Mouse (Mus musculus): ENCODE measurements around the gene Sympk. TPM values are rescaled to one million over a fixed set of nuclear protein-coding genes. Genes with fewer than 3 reads are reported as not detected.

Sympk gene
- polyA plus RNA-seq, 1 experiment from 2014 or later, result 23.5 TPM

- Histone ChIP-seq H3K9ac (ENCODE audit: low read depth, low read length) (peak overlapping the region; percentile 90), H3K27ac (ENCODE audit: low read length) (peak overlapping the region; percentile 98), H3K9me3 (ENCODE audit: control insufficient read depth, low read length) (no peaks in the 10 kb centered on the region), H3K4me2 (ENCODE audit: low read depth, low read length) (peak overlapping the region; percentile 99), H3K27me3 (replicated peaks; ENCODE audit: control insufficient read depth, insufficient read depth, low read length) (no peaks in the 10 kb centered on the region), H3K36me3 (ENCODE audit: control insufficient read depth, insufficient read depth, low read length) (peaks cover 11% of the 10 kb centered on the region), H3K4me3 (ENCODE audit: low read length) (peak overlapping the region; percentile 86), H3K4me1 (ENCODE audit: control insufficient read depth, insufficient read depth, low read length) (peaks cover 54% of the 10 kb centered on the region)
- WGBS, result 3% methylated on average over 34 of the region's 34 CpGs
- no peak for ATAC-seq
Measured at GRCm38 (mm10) chr7:19004631-19005079, 19.5 kb upstream of the Sympk start.

- H3K36me3 ChIP-seq (ENCODE audit: control insufficient read depth, insufficient read depth, low read length), result peaks cover 11% of the 10 kb centered on the region
- WGBS, result 66% methylated on average over 34 of the region's 34 CpGs
- no peak overlapping the region; the same call in 1 of the 2 replicates for H3K27ac ChIP-seq (ENCODE audit: low read length)
- H3K4me2 ChIP-seq (ENCODE audit: low read depth, low read length), result peak overlapping the region; percentile 99
- no peaks in the 10 kb centered on the region for H3K9me3 ChIP-seq (ENCODE audit: control insufficient read depth, low read length)
- H3K4me1 ChIP-seq (ENCODE audit: control insufficient read depth, insufficient read depth, low read length), result peaks cover 55% of the 10 kb centered on the region
- peak overlapping the region; percentile 86 for H3K4me3 ChIP-seq (ENCODE audit: low read length)
- H3K27me3 ChIP-seq (replicated peaks; ENCODE audit: control insufficient read depth, insufficient read depth, low read length), result no peaks in the 10 kb centered on the region
- H3K9ac ChIP-seq (ENCODE audit: low read depth, low read length), result peak overlapping the region; percentile 90
- ATAC-seq, result no peak
Measured at GRCm38 (mm10) chr7:19005417-19006121, 18.6 kb upstream of the Sympk start.

GRCm38 (mm10) chr7:19006476-19006875 lies 17.7 kb upstream of the Sympk start:
- WGBS, result 6% methylated on average over 12 of the region's 12 CpGs
- H3K4me1 ChIP-seq (ENCODE audit: control insufficient read depth, insufficient read depth, low read length), result peaks cover 51% of the 10 kb centered on the region
- H3K4me3 ChIP-seq (ENCODE audit: low read length), result peak overlapping the region; percentile 86
- peak overlapping the region; percentile 92; the same call in 1 of the 2 replicates for H3K27ac ChIP-seq (ENCODE audit: low read length)
- H3K36me3 ChIP-seq (ENCODE audit: control insufficient read depth, insufficient read depth, low read length), result peaks cover 11% of the 10 kb centered on the region
- H3K9ac ChIP-seq (ENCODE audit: low read depth, low read length), result peak overlapping the region; percentile 90; the same call in 1 of the 2 replicates
- peak overlapping the region; percentile 99 for H3K4me2 ChIP-seq (ENCODE audit: low read depth, low read length)
- no peaks in the 10 kb centered on the region for H3K27me3 ChIP-seq (replicated peaks; ENCODE audit: control insufficient read depth, insufficient read depth, low read length)
- H3K9me3 ChIP-seq (ENCODE audit: control insufficient read depth, low read length), result no peaks in the 10 kb centered on the region
- ATAC-seq, result peak; percentile 19

GRCm38 (mm10) chr7:19007026-19007977 lies 16.9 kb upstream of the Sympk start:
- WGBS, result 58% methylated on average over 13 of the region's 13 CpGs
- Histone ChIP-seq H3K27me3 (replicated peaks; ENCODE audit: control insufficient read depth, insufficient read depth, low read length) (no peaks in the 10 kb centered on the region), H3K9me3 (ENCODE audit: control insufficient read depth, low read length) (no peaks in the 10 kb centered on the region), H3K4me1 (ENCODE audit: control insufficient read depth, insufficient read depth, low read length) (peaks cover 50% of the 10 kb centered on the region), H3K27ac (ENCODE audit: low read length) (peak overlapping the region; percentile 92), H3K36me3 (ENCODE audit: control insufficient read depth, insufficient read depth, low read length) (peaks cover 11% of the 10 kb centered on the region), H3K9ac (ENCODE audit: low read depth, low read length) (peak overlapping the region; percentile 51), H3K4me3 (ENCODE audit: low read length) (peak overlapping the region; percentile 21), H3K4me2 (ENCODE audit: low read depth, low read length) (peak overlapping the region; percentile 49)
- peak; percentile 57 for ATAC-seq

GRCm38 (mm10) chr7:19010581-19010980 lies 13.6 kb upstream of the Sympk start:
- Histone ChIP-seq H3K9ac (ENCODE audit: low read depth, low read length) (no peak overlapping the region), H3K9me3 (ENCODE audit: control insufficient read depth, low read length) (no peaks in the 10 kb centered on the region), H3K36me3 (ENCODE audit: control insufficient read depth, insufficient read depth, low read length) (peaks cover 7% of the 10 kb centered on the region), H3K27me3 (replicated peaks; ENCODE audit: control insufficient read depth, insufficient read depth, low read length) (no peaks in the 10 kb centered on the region), H3K27ac (ENCODE audit: low read length) (no peak overlapping the region), H3K4me2 (ENCODE audit: low read depth, low read length) (no peak overlapping the region), H3K4me3 (ENCODE audit: low read length) (no peak overlapping the region), H3K4me1 (ENCODE audit: control insufficient read depth, insufficient read depth, low read length) (peaks cover 44% of the 10 kb centered on the region)
- 80% methylated on average over 7 of the region's 7 CpGs for WGBS
- ATAC-seq, result no peak

- H3K9ac ChIP-seq (ENCODE audit: low read depth, low read length), result peak overlapping the region; percentile 74
- peak overlapping the region; percentile 64 for H3K4me2 ChIP-seq (ENCODE audit: low read depth, low read length)
- H3K36me3 ChIP-seq (ENCODE audit: control insufficient read depth, insufficient read depth, low read length), result 0 out of 2 replicates have a peak, but pooled peaks cover 4% of the 10 kb centered on the region
- H3K4me3 ChIP-seq (ENCODE audit: low read length), result peak overlapping the region; percentile 45
- peaks cover 30% of the 10 kb centered on the region for H3K4me1 ChIP-seq (ENCODE audit: control insufficient read depth, insufficient read depth, low read length)
- peak overlapping the region; percentile 75 for H3K27ac ChIP-seq (ENCODE audit: low read length)
- H3K9me3 ChIP-seq (ENCODE audit: control insufficient read depth, low read length), result no peaks in the 10 kb centered on the region
- H3K27me3 ChIP-seq (replicated peaks; ENCODE audit: control insufficient read depth, insufficient read depth, low read length), result no peaks in the 10 kb centered on the region
- WGBS, result 5% methylated on average over 28 of the region's 31 CpGs
- peak; percentile 41 for ATAC-seq
Measured at GRCm38 (mm10) chr7:19012025-19012621, 12.1 kb upstream of the Sympk start.

GRCm38 (mm10) chr7:19012882-19013281 lies 11.3 kb upstream of the Sympk start:
- WGBS, result 43% methylated on average over 2 of the region's 2 CpGs
- H3K27ac ChIP-seq (ENCODE audit: low read length), result no peak overlapping the region; the same call in 1 of the 2 replicates
- peak overlapping the region; percentile 74; the same call in 1 of the 2 replicates for H3K9ac ChIP-seq (ENCODE audit: low read depth, low read length)
- no peaks in the 10 kb centered on the region for H3K27me3 ChIP-seq (replicated peaks; ENCODE audit: control insufficient read depth, insufficient read depth, low read length)
- H3K4me2 ChIP-seq (ENCODE audit: low read depth, low read length), result no peak overlapping the region
- H3K36me3 ChIP-seq (ENCODE audit: control insufficient read depth, insufficient read depth, low read length), result no peaks in the 10 kb centered on the region
- 0 out of 2 replicates have a peak, but pooled peaks have one; percentile 22 for ATAC-seq
- no peak overlapping the region for H3K4me3 ChIP-seq (ENCODE audit: low read length)
- peaks cover 23% of the 10 kb centered on the region for H3K4me1 ChIP-seq (ENCODE audit: control insufficient read depth, insufficient read depth, low read length)
- no peaks in the 10 kb centered on the region for H3K9me3 ChIP-seq (ENCODE audit: control insufficient read depth, low read length)

- Histone ChIP-seq H3K27ac (ENCODE audit: low read length) (no peak overlapping the region), H3K9me3 (ENCODE audit: control insufficient read depth, low read length) (no peaks in the 10 kb centered on the region), H3K4me1 (ENCODE audit: control insufficient read depth, insufficient read depth, low read length) (peaks cover 22% of the 10 kb centered on the region), H3K4me2 (ENCODE audit: low read depth, low read length) (no peak overlapping the region), H3K36me3 (ENCODE audit: control insufficient read depth, insufficient read depth, low read length) (no peaks in the 10 kb centered on the region), H3K4me3 (ENCODE audit: low read length) (no peak overlapping the region), H3K9ac (ENCODE audit: low read depth, low read length) (no peak overlapping the region), H3K27me3 (replicated peaks; ENCODE audit: control insufficient read depth, insufficient read depth, low read length) (no peaks in the 10 kb centered on the region; the same call in 1 of the 2 replicates)
- WGBS, result 72% methylated on average over 15 of the region's 15 CpGs
- no peak for ATAC-seq
Measured at GRCm38 (mm10) chr7:19014452-19014851, 9.7 kb upstream of the Sympk start.

GRCm38 (mm10) chr7:19016042-19016441 lies 8.1 kb upstream of the Sympk start:
- H3K4me3 ChIP-seq (ENCODE audit: low read length), result no peak overlapping the region
- no peaks in the 10 kb centered on the region for H3K9me3 ChIP-seq (ENCODE audit: control insufficient read depth, low read length)
- ATAC-seq, result no peak
- H3K9ac ChIP-seq (ENCODE audit: low read depth, low read length), result no peak overlapping the region
- 80% methylated on average over 4 of the region's 4 CpGs for WGBS
- no peak overlapping the region for H3K4me2 ChIP-seq (ENCODE audit: low read depth, low read length)
- no peak overlapping the region for H3K27ac ChIP-seq (ENCODE audit: low read length)
- no peaks in the 10 kb centered on the region; the same call in 1 of the 2 replicates for H3K27me3 ChIP-seq (replicated peaks; ENCODE audit: control insufficient read depth, insufficient read depth, low read length)
- H3K36me3 ChIP-seq (ENCODE audit: control insufficient read depth, insufficient read depth, low read length), result no peaks in the 10 kb centered on the region
- H3K4me1 ChIP-seq (ENCODE audit: control insufficient read depth, insufficient read depth, low read length), result peaks cover 21% of the 10 kb centered on the region
